Mouse (Mus musculus) bone marrow macrophage, adult 2 months (primary cell): ENCODE data around the gene Fmnl1.

Source experiments
- CTCF ChIP-seq: IDR thresholded peaks from 2 replicates; pipeline ENCODE4 v1.5.1; 2012; ENCODE audit warnings: low read depth, mild to moderate bottlenecking, low read length, moderate library complexity
- POLR2A ChIP-seq: IDR thresholded peaks from 2 replicates; pipeline ENCODE4 v1.6.1; 2012; ENCODE audit warnings: mild to moderate bottlenecking, low read depth, low read length, borderline replicate concordance

DNA sequence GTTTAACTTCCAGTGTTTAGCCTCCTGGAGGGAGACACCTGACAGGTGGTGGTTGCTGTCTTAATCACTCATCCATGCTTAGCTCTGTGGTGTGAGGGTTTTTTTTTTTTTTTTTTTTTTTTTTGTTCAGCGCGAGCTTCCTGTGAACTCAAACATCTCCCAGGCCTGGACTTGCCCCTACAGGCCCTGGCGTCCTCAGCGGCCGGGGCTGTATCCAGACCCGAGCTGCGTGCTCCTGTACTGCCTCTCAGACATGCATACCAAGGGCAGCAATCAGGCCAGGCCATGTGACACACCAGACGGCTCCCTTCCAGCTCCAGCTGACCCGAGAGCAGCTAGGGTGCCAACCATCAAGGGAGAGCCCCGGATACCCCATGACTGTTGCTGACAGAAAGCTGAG is 66.0 kb downstream of the Fmnl1 start:
- TF ChIP-seq CTCF (no peak), POLR2A (no peak)
